Mouse (Mus musculus) embryonic facial prominence, embryonic 13.5 days (tissue): Measurements from ENCODE around the gene Myh13. TPM values are rescaled to one million over a fixed set of nuclear protein-coding genes. Genes with fewer than 3 reads are reported as not detected.

Source experiments
- ATAC-seq: fragments of 200-750 bp; cut with Nextera tagmentation; 2 replicates; pipeline ENCODE4 v1.8.0; 2017; ENCODE audit warnings: low read depth; ENCODE audit not compliant: insufficient number of reproducible peaks, insufficient read depth, low FRiP score, low TSS enrichment
- H3K27ac ChIP-seq: fragments of 300-500 bp; sonication (generic); 2 replicates; pipeline ENCODE4 v1.5.1; 2015; ENCODE audit warnings: moderate library complexity, mild to moderate bottlenecking, inconsistent platforms
- H3K27me3 ChIP-seq: fragments of 300-500 bp; sonication (generic); 2 replicates; pipeline ENCODE4 v1.6.1; 2015; ENCODE audit warnings: mild to moderate bottlenecking, inconsistent platforms
- H3K36me3 ChIP-seq: fragments of 300-500 bp; sonication (generic); 2 replicates; pipeline ENCODE4 v1.6.1; 2015; ENCODE audit warnings: mild to moderate bottlenecking, inconsistent platforms
- H3K4me1 ChIP-seq: fragments of 300-500 bp; sonication (generic); 2 replicates; pipeline ENCODE4 v1.6.1; 2015; ENCODE audit warnings: inconsistent platforms
- H3K4me2 ChIP-seq: fragments of 300-500 bp; sonication (generic); 2 replicates; pipeline ENCODE4 v1.6.1; 2015; ENCODE audit warnings: moderate library complexity, mild to moderate bottlenecking, inconsistent platforms
- H3K4me3 ChIP-seq: fragments of 300-500 bp; sonication (generic); 2 replicates; pipeline ENCODE4 v1.5.1; 2015; ENCODE audit warnings: mild to moderate bottlenecking, inconsistent platforms
- H3K9ac ChIP-seq: fragments of 300-500 bp; sonication (generic); 2 replicates; pipeline ENCODE4 v1.6.1; 2015; ENCODE audit warnings: mild to moderate bottlenecking, inconsistent platforms
- H3K9me3 ChIP-seq: fragments of 300-500 bp; sonication (generic); 2 replicates; pipeline ENCODE4 v1.6.1; 2016; ENCODE audit warnings: inconsistent platforms
- WGBS: fragments of 180-500 bp; shearing (Covaris S2); methylation state at CpG from one replicate; pipeline ENCODE4 v1.1.7; 2015; ENCODE audit warnings: mixed read lengths; 5-methylcytosine and 5-hydroxymethylcytosine counted together
- polyA plus RNA-seq: library from polyadenylated mRNA; unstranded; fragments of >200 nt; fragmentation: Nextera tagmentation; extraction: Ambion mirVana; gene quantifications from 2 replicates; pipeline ENCODE4 v1.2.1, GENCODE M21; 2015

Gene Myh13
- polyA plus RNA-seq, 1 experiment from 2014 or later, result 0.15 TPM

DNA sequence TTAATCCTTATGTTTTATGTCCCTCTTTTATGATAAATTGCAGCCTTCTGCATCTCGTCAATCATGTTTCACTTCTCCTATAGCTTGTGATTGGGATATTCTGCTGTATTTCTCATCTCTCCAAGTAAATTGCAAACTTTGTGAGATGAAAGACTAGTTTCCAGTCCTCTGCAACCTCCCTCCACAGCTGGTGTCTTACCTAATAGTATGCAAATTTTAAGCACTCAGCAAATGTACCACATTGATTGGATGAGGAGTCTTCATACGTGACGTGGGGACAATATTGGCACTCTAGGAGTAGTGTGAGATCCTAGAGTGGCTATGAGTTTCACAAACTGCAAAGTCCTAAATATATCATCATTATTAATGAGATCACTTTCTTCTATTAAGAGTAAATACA is 70.9 kb downstream of the Myh13 start:
- H3K9ac ChIP-seq, result no peak overlapping the region
- WGBS, result 83% methylated on average over 3 of the region's 3 CpGs
- H3K4me3 ChIP-seq, result no peak overlapping the region
- H3K36me3 ChIP-seq, result no peaks in the 10 kb centered on the region
- no peaks in the 10 kb centered on the region for H3K27me3 ChIP-seq
- no peak for ATAC-seq
- H3K9me3 ChIP-seq, result no peaks in the 10 kb centered on the region
- no peaks in the 10 kb centered on the region for H3K4me1 ChIP-seq
- H3K27ac ChIP-seq, result no peak overlapping the region
- no peak overlapping the region for H3K4me2 ChIP-seq

DNA sequence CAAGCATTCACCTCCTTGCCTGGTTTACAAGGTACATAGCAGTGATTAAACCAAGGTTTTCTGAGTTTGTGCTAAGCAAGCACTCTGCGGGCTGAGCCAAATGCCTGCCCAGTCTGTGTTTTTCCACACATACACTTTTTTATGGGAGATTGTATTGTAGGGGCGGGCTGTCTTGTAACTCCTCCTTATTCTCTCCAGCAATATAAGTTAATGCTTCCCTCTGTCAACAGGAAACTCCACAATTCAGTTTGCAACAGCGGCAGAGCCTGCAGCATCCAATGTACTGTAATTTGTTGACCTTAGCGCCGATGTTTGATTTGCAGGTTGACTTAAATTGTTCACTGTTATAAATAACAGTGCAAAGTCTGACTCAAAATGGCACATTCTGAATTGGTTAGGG is 79.5 kb downstream of the Myh13 start:
- H3K36me3 ChIP-seq, result no peaks in the 10 kb centered on the region
- no peak overlapping the region for H3K9ac ChIP-seq
- no peak overlapping the region for H3K4me2 ChIP-seq
- no peak overlapping the region for H3K27ac ChIP-seq
- no peaks in the 10 kb centered on the region for H3K9me3 ChIP-seq
- no peaks in the 10 kb centered on the region for H3K4me1 ChIP-seq
- ATAC-seq, result no peak
- no peaks in the 10 kb centered on the region for H3K27me3 ChIP-seq
- 79% methylated on average over 5 of the region's 5 CpGs for WGBS
- H3K4me3 ChIP-seq, result no peak overlapping the region

DNA sequence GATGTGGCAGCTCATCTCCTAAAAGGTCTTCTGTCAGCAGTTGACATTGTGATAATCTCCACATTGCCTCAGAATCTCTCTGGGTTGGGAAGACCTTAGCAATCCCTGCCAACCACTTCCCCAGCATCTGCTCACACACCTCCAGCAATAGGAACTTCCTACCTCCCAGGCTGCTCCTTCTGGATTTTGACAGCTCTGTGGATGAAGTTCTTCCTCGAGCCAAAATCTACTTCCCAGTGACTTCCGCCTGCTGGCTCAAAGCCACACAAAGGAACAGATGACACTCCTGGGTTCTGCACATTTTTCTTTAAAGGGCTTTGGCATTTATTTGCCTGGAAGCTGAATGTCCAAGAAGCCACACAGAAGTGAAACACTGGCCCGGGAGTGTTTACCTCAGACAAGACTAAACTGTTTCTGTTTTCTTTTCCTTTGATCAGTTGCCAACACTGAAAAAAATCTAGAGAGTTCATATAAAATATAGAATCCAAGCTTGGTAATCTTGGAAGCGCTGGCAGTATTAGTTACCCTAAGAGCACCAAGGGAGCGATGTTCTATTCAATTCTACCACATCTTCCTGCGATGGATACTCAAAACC is 93.0 kb downstream of the Myh13 start:
- no peak for ATAC-seq
- 69% methylated on average over 6 of the region's 6 CpGs for WGBS
- Histone ChIP-seq H3K27me3 (no peaks in the 10 kb centered on the region), H3K4me3 (no peak overlapping the region), H3K9ac (no peak overlapping the region), H3K9me3 (no peaks in the 10 kb centered on the region), H3K4me1 (no peaks in the 10 kb centered on the region), H3K27ac (no peak overlapping the region), H3K36me3 (no peaks in the 10 kb centered on the region), H3K4me2 (no peak overlapping the region)

Other genes with a start within 250 kb of the Myh13 start
- 9.2 and 10.5 TPM in 2 replicates for gene Myh3, start 243.4 kb upstream of the Myh13 start, polyA plus RNA-seq
- gene Myh2, start 150.6 kb upstream of the Myh13 start, polyA plus RNA-seq, result 0.07 and 0.11 TPM in 2 replicates
- 0.06 and 0.17 TPM in 2 replicates for gene Myh1, start 121.6 kb upstream of the Myh13 start, polyA plus RNA-seq
- 0.04 and 0.06 TPM in 2 replicates for gene Myh4, start 83.6 kb upstream of the Myh13 start, polyA plus RNA-seq
- gene Myh8, start 44.5 kb upstream of the Myh13 start, polyA plus RNA-seq, result 2.2 and 2.8 TPM in 2 replicates
- 9.3 and 11.9 TPM in 2 replicates for gene Gas7, start 133.8 kb downstream of the Myh13 start, polyA plus RNA-seq